Mouse (Mus musculus) midbrain, embryonic 12.5 days (tissue): ENCODE measurements around the gene Rasal2. TPM values are rescaled to one million over a fixed set of nuclear protein-coding genes. Genes with fewer than 3 reads are reported as not detected.

Source experiments
- ATAC-seq: fragments of 200-750 bp; cut with Nextera tagmentation; 2 replicates; pipeline ENCODE4 v1.8.0; 2017; ENCODE audit warnings: low read depth, moderate TSS enrichment, moderate library complexity; ENCODE audit not compliant: low FRiP score
- H3K27ac ChIP-seq: fragments of 300-500 bp; sonication (generic); replicated peaks from 2 replicates; pipeline ENCODE4 v1.5.1; 2016; ENCODE audit warnings: mild to moderate bottlenecking
- H3K27me3 ChIP-seq: fragments of 300-500 bp; sonication (generic); 2 replicates; pipeline ENCODE4 v1.6.1; 2016; ENCODE audit warnings: mild to moderate bottlenecking
- H3K36me3 ChIP-seq: fragments of 300-500 bp; sonication (generic); 2 replicates; pipeline ENCODE4 v1.6.1; 2016
- H3K4me1 ChIP-seq: fragments of 300-500 bp; sonication (generic); 2 replicates; pipeline ENCODE4 v1.6.1; 2016
- H3K4me2 ChIP-seq: fragments of 300-500 bp; sonication (generic); replicated peaks from 2 replicates; pipeline ENCODE4 v1.6.1; 2016; ENCODE audit warnings: mild to moderate bottlenecking, moderate library complexity
- H3K4me3 ChIP-seq: fragments of 300-500 bp; sonication (generic); 2 replicates; pipeline ENCODE4 v1.5.1; 2016; ENCODE audit warnings: mild to moderate bottlenecking
- H3K9ac ChIP-seq: fragments of 300-500 bp; sonication (generic); replicated peaks from 2 replicates; pipeline ENCODE4 v1.6.1; 2016; ENCODE audit warnings: mild to moderate bottlenecking, moderate library complexity
- H3K9me3 ChIP-seq: fragments of 300-500 bp; sonication (generic); 2 replicates; pipeline ENCODE4 v1.6.1; 2016; ENCODE audit warnings: mild to moderate bottlenecking
- WGBS: fragments of 180-500 bp; shearing (Covaris S2); methylation state at CpG from one replicate; pipeline ENCODE4 v1.1.7; 2016; 5-methylcytosine and 5-hydroxymethylcytosine counted together
- polyA plus RNA-seq: library from polyadenylated mRNA; unstranded; fragments of >200 nt; fragmentation: Nextera tagmentation; extraction: Ambion mirVana; gene quantifications from 2 replicates; pipeline ENCODE4 v1.2.1, GENCODE M21; 2016

The Rasal2 gene
- polyA plus RNA-seq, 1 experiment from 2014 or later = 36.4 TPM

DNA sequence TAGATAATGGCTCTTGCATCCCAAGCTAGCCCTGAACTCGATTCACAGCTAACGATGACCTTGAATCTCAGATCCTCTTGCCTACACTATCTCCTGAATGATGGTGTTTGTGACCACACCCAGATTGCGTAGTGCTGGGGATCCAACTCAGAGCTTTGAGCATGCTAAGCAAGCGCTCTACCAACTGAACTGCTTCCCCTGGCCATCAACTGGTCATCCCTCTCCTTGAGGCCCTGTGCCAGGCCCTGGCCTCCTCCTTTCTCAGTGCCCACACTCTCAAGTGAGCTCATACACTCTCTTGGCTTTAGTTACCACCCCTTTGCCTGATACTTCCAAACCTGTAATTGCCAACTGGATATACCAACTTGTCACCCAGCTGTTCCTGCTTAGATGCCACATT is 22.0 kb upstream of the Rasal2 start:
- ATAC-seq = no peak
- WGBS = 92% methylated on average over 4 of the region's 4 CpGs
- H3K9ac ChIP-seq = no peak overlapping the region
- no peaks in the 10 kb centered on the region for H3K27me3 ChIP-seq
- H3K27ac ChIP-seq = no peak overlapping the region
- H3K4me2 ChIP-seq = no peak overlapping the region
- H3K4me3 ChIP-seq = no peak overlapping the region
- H3K36me3 ChIP-seq = no peaks in the 10 kb centered on the region
- H3K9me3 ChIP-seq = no peaks in the 10 kb centered on the region
- H3K4me1 ChIP-seq = peaks cover 3% of the 10 kb centered on the region

DNA sequence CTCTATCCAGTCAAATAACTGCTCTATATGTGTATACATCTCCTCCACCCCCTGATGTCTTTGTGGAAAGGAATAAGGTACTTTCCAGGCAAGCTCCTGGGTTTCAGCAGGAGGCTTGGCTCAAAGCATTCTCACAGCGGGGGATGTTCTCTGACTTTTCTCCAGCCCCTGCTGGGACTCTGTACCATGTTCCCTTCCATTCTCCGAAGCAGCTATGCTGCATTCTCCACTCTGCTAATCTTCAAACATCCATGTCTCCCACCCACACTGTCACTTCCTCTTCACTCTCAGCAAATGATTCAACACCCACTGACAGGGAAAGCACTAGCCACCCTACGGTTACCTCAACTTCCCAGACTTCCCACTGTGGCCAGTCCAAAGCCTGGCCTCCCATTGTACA is 20.9 kb upstream of the Rasal2 start:
- H3K27me3 ChIP-seq = no peaks in the 10 kb centered on the region
- WGBS = 46% methylated on average over 3 of the region's 3 CpGs
- H3K36me3 ChIP-seq = no peaks in the 10 kb centered on the region
- H3K4me1 ChIP-seq = no peaks in the 10 kb centered on the region
- no peaks in the 10 kb centered on the region for H3K9me3 ChIP-seq
- no peak overlapping the region for H3K4me2 ChIP-seq
- H3K4me3 ChIP-seq = no peak overlapping the region
- H3K9ac ChIP-seq = no peak overlapping the region
- ATAC-seq = no peak
- H3K27ac ChIP-seq = no peak overlapping the region

DNA sequence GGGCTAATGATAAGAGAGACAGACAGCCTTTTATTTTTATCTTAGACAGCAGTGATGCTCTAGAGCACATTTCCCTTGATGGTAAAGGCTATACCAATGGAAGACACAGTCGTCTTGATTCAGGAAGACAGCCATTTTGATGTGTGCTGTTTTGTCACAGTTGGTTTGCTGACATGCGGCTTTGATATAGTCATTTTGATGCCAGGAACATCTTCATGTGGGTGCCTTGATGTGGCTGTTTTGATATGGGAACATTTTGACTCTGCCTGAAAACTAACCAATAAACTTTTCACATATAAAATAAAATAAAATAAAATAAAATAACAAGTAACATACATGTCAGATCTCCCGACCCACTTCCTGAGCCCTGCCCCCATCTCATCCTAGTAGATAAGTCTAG is 16.0 kb upstream of the Rasal2 start:
- ATAC-seq = no peak
- H3K9ac ChIP-seq = no peak overlapping the region
- no peak overlapping the region for H3K4me2 ChIP-seq
- H3K27ac ChIP-seq = no peak overlapping the region
- WGBS = 93% methylated on average over 3 of the region's 3 CpGs
- H3K9me3 ChIP-seq = no peaks in the 10 kb centered on the region
- no peaks in the 10 kb centered on the region for H3K27me3 ChIP-seq
- 0 out of 2 replicates have a peak, but pooled peaks cover 4% of the 10 kb centered on the region for H3K4me1 ChIP-seq
- no peak overlapping the region for H3K4me3 ChIP-seq
- H3K36me3 ChIP-seq = no peaks in the 10 kb centered on the region

GRCm38 (mm10) chr1:157427604-157428003 is 15.2 kb upstream of the Rasal2 start:
- H3K36me3 ChIP-seq = no peaks in the 10 kb centered on the region
- H3K27ac ChIP-seq = no peak overlapping the region
- no peak overlapping the region for H3K9ac ChIP-seq
- 90% methylated on average over 4 of the region's 4 CpGs for WGBS
- ATAC-seq = no peak
- no peak overlapping the region for H3K4me2 ChIP-seq
- H3K4me3 ChIP-seq = no peak overlapping the region
- no peaks in the 10 kb centered on the region for H3K27me3 ChIP-seq
- H3K9me3 ChIP-seq = no peaks in the 10 kb centered on the region
- 0 out of 2 replicates have a peak, but pooled peaks cover 4% of the 10 kb centered on the region for H3K4me1 ChIP-seq

DNA sequence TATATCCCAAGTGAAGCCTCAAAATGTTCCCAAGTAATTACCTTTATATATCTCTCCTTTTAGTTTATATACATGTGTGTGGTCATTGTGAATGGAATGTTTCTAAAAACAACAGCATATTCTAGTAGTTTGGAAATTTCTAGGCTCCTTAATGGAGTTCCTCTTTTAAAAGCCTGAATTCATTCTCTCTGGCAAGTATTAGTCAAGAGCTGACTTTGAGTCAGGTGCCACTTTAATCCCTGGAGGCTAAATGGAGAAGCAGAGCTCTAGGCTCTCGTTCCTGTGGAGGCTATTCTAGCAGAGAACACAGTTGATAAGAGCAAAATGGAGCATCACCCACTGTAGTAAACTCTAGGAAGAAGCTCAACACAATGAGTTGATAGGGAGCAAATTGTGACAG is 14.5 kb upstream of the Rasal2 start:
- no peaks in the 10 kb centered on the region for H3K9me3 ChIP-seq
- H3K27ac ChIP-seq = no peak overlapping the region
- 57% methylated on average over 1 of the region's 1 CpGs for WGBS
- 0 out of 2 replicates have a peak, but pooled peaks cover 4% of the 10 kb centered on the region for H3K4me1 ChIP-seq
- H3K4me2 ChIP-seq = no peak overlapping the region
- H3K27me3 ChIP-seq = no peaks in the 10 kb centered on the region
- H3K9ac ChIP-seq = no peak overlapping the region
- H3K4me3 ChIP-seq = no peak overlapping the region
- ATAC-seq = no peak
- H3K36me3 ChIP-seq = no peaks in the 10 kb centered on the region

GRCm38 (mm10) chr1:157425741-157426427 is 13.5 kb upstream of the Rasal2 start:
- H3K27ac ChIP-seq = no peak overlapping the region
- no peaks in the 10 kb centered on the region for H3K9me3 ChIP-seq
- H3K4me2 ChIP-seq = no peak overlapping the region
- 53% methylated on average over 8 of the region's 8 CpGs for WGBS
- peak; percentile 56; the same call in 1 of the 2 replicates for ATAC-seq
- H3K4me3 ChIP-seq = no peak overlapping the region
- H3K27me3 ChIP-seq = no peaks in the 10 kb centered on the region
- 0 out of 2 replicates have a peak, but pooled peaks cover 4% of the 10 kb centered on the region for H3K4me1 ChIP-seq
- no peak overlapping the region for H3K9ac ChIP-seq
- H3K36me3 ChIP-seq = no peaks in the 10 kb centered on the region

DNA sequence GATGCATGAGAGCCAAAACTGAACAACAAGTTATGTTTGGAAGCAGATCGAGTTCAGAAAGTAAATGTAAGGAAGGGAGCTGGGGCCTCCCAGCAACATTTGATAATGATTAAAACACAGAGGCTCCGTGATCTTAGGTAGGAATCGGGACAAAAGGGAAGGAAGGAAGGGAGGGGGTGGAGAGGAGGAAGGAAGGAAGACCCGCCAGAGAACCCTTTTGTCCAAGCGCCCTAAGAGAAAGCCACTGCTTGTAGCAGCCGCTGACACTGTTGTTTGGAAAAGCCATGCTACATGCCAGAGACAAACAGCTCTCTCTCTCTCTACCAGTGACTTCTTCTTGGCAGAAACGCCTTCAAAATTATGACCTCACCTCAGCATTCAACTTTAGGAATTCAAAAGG is 5.5 kb upstream of the Rasal2 start:
- no peak overlapping the region for H3K4me2 ChIP-seq
- 35% methylated on average over 7 of the region's 7 CpGs for WGBS
- H3K36me3 ChIP-seq = peaks cover 12% of the 10 kb centered on the region
- H3K27ac ChIP-seq = no peak overlapping the region
- no peak overlapping the region for H3K9ac ChIP-seq
- H3K4me3 ChIP-seq = no peak overlapping the region
- H3K27me3 ChIP-seq = no peaks in the 10 kb centered on the region
- H3K4me1 ChIP-seq = peaks cover 17% of the 10 kb centered on the region
- ATAC-seq = no peak
- H3K9me3 ChIP-seq = no peaks in the 10 kb centered on the region

GRCm38 (mm10) chr1:157417414-157417813 is 5.0 kb upstream of the Rasal2 start:
- no peak overlapping the region for H3K4me2 ChIP-seq
- 75% methylated on average over 3 of the region's 3 CpGs for WGBS
- H3K27ac ChIP-seq = no peak overlapping the region
- no peak overlapping the region for H3K4me3 ChIP-seq
- H3K9ac ChIP-seq = no peak overlapping the region
- no peak for ATAC-seq
- no peaks in the 10 kb centered on the region for H3K27me3 ChIP-seq
- H3K9me3 ChIP-seq = no peaks in the 10 kb centered on the region
- peaks cover 17% of the 10 kb centered on the region for H3K4me1 ChIP-seq
- H3K36me3 ChIP-seq = peaks cover 12% of the 10 kb centered on the region

- 92% methylated on average over 2 of the region's 2 CpGs for WGBS
- Histone ChIP-seq H3K9me3 (no peaks in the 10 kb centered on the region), H3K27ac (no peak overlapping the region), H3K4me1 (peaks cover 17% of the 10 kb centered on the region), H3K27me3 (no peaks in the 10 kb centered on the region), H3K4me2 (no peak overlapping the region), H3K36me3 (peaks cover 12% of the 10 kb centered on the region), H3K9ac (no peak overlapping the region), H3K4me3 (no peak overlapping the region)
- no peak for ATAC-seq
These were observed 4.2 kb upstream of the Rasal2 start for GRCm38 (mm10) chr1:157416628-157417027.

DNA sequence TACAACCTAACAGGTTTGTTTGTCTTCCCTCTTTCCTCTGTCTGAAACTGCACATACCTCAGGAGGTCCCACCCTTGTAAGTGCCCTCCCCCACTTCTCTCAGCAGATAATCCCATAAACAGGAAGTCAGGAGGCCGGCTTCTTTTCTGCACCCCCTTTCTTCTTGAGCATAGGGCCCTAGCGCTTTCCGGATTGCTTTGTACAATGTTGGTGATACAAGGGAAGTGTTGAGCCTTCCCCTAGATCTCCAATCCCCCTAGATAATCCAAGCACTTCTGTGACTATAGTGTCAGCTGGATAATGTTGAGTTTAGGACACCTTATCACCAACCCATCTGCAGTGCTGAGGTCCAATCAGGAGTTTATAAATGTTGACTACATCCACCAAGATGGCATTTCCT is 3.4 kb upstream of the Rasal2 start:
- no peaks in the 10 kb centered on the region for H3K9me3 ChIP-seq
- no peak overlapping the region for H3K4me2 ChIP-seq
- 79% methylated on average over 3 of the region's 3 CpGs for WGBS
- no peak overlapping the region for H3K27ac ChIP-seq
- no peak overlapping the region for H3K4me3 ChIP-seq
- peaks cover 12% of the 10 kb centered on the region for H3K36me3 ChIP-seq
- H3K9ac ChIP-seq = no peak overlapping the region
- no peaks in the 10 kb centered on the region for H3K27me3 ChIP-seq
- no peak for ATAC-seq
- H3K4me1 ChIP-seq = peaks cover 22% of the 10 kb centered on the region

- Histone ChIP-seq H3K27ac (peak overlapping the region; percentile 99), H3K4me3 (peak overlapping the region; percentile 98), H3K4me1 (peaks cover 19% of the 10 kb centered on the region), H3K27me3 (no peaks in the 10 kb centered on the region), H3K4me2 (peak overlapping the region; percentile 70), H3K9ac (peak overlapping the region; percentile 87), H3K36me3 (no peaks in the 10 kb centered on the region), H3K9me3 (no peaks in the 10 kb centered on the region)
- ATAC-seq = peak; percentile 93
- 1% methylated on average over 75 of the region's 85 CpGs for WGBS
These were observed 549 bp downstream of the Rasal2 start for GRCm38 (mm10) chr1:157411711-157412380.

DNA sequence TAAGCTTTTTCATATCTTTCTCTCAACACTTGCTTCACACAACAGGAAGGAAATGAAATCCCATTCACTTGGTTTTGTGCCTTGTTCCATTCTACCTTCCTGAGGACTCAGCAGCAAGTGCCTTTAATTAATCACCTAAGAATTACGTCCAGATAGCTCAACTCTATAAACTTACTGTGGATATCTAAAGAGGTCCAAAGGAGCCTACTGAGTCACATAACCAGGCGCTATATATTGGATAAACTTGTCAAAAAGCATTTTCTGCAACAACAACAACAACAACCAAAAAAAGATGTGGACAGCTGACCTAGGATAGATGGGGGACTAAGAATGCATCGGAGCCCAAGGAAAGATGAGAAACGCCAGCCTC is 1.1 kb downstream of the Rasal2 start:
- Histone ChIP-seq H3K27me3 (no peaks in the 10 kb centered on the region), H3K9me3 (no peaks in the 10 kb centered on the region), H3K4me1 (peaks cover 19% of the 10 kb centered on the region), H3K4me3 (peak overlapping the region; percentile 98), H3K36me3 (no peaks in the 10 kb centered on the region), H3K4me2 (peak overlapping the region; percentile 70), H3K9ac (peak overlapping the region; percentile 87), H3K27ac (peak overlapping the region; percentile 99)
- no peak for ATAC-seq
- WGBS = 1% methylated on average over 4 of the region's 4 CpGs
